Mouse (Mus musculus): ENCODE data around the gene Krtap28-10. TPM values are rescaled to one million over a fixed set of nuclear protein-coding genes. Genes with fewer than 3 reads are reported as not detected.

Gene Krtap28-10
- polyA plus RNA-seq, 1 experiment from 2014 or later, result not detected

DNA sequence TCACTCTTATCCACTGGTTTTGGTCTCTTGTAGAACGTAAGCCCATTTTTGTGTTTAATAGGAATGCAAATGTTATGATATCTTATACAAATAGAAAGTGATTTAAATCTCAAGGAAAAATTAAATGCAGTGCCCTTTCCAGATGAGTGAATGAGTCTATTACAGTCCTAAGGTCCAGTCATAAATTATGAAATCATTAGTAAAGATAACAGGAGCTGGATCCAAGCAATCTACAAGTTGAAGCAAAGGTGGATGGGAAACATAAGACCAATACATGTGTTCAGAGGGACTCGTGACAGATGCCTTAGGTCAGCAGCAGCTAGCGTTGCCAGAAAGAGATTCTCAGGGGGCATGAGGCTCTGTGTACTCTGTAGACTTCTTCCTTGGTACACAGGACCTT is 50.7 kb downstream of the Krtap28-10 start:
- DNase-seq (ENCODE audit: low spot score, missing footprints) (no peak), ATAC-seq (ENCODE audit: low FRiP score) (no peak)
- Histone ChIP-seq H3K4me2 (no peak overlapping the region), H3K4me3 (ENCODE audit: low read depth, low read length) (no peak overlapping the region), H3K4me1 (ENCODE audit: control insufficient read depth, insufficient read depth, low read length) (no peaks in the 10 kb centered on the region), H3K27me3 (ENCODE audit: control insufficient read depth, insufficient read depth, low read length) (no peaks in the 10 kb centered on the region), H3K36me3 (ENCODE audit: control insufficient read depth, insufficient read depth, low read length) (no peaks in the 10 kb centered on the region), H3K27ac (ENCODE audit: low read depth, low read length) (no peak overlapping the region), H3K9ac (ENCODE audit: low read length) (no peak overlapping the region), H3K9me3 (ENCODE audit: control insufficient read depth, low read length) (no peaks in the 10 kb centered on the region)
- WGBS, result 92% methylated on average over 3 of the region's 3 CpGs

Other genes with a start within 250 kb of the Krtap28-10 start
- gene Agfg1, start 203.0 kb downstream of the Krtap28-10 start, polyA plus RNA-seq (2014; fragmentation: Nextera tagmentation; extraction: Ambion mirVana), result 48.7 and 49.3 TPM in 2 replicates
- 0.23 TPM in 1 of 2 replicates, not detected in the other for gene A030005L19Rik, start 129.2 kb downstream of the Krtap28-10 start, polyA plus RNA-seq (2014; fragmentation: Nextera tagmentation; extraction: Ambion mirVana)
- not detected in 2 replicates for gene A030014E15Rik, start 117.6 kb downstream of the Krtap28-10 start, polyA plus RNA-seq (2014; fragmentation: Nextera tagmentation; extraction: Ambion mirVana)
- not detected in 2 replicates for gene Gm6217, start 111.1 kb downstream of the Krtap28-10 start, polyA plus RNA-seq (2014; fragmentation: Nextera tagmentation; extraction: Ambion mirVana)
- not detected in 2 replicates for gene A030003K21Rik, start 99.1 kb downstream of the Krtap28-10 start, polyA plus RNA-seq (2014; fragmentation: Nextera tagmentation; extraction: Ambion mirVana)
- not detected in 2 replicates for gene Gm7544, start 86.5 kb downstream of the Krtap28-10 start, polyA plus RNA-seq (2014; fragmentation: Nextera tagmentation; extraction: Ambion mirVana)
- gene Gm47955, start 82.2 kb downstream of the Krtap28-10 start, polyA plus RNA-seq (2014; fragmentation: Nextera tagmentation; extraction: Ambion mirVana), result not detected in 2 replicates
- gene Gm47959, start 41.9 kb downstream of the Krtap28-10 start, polyA plus RNA-seq (2014; fragmentation: Nextera tagmentation; extraction: Ambion mirVana), result not detected in 2 replicates
- gene Slc19a3, start 4.0 kb downstream of the Krtap28-10 start, polyA plus RNA-seq (2014; fragmentation: Nextera tagmentation; extraction: Ambion mirVana), result 0.33 and 0.83 TPM in 2 replicates
- gene Gm47969, start 2.5 kb upstream of the Krtap28-10 start, polyA plus RNA-seq (2014; fragmentation: Nextera tagmentation; extraction: Ambion mirVana), result not detected in 2 replicates
- not detected in 2 replicates for gene A030005K14Rik, start 16.9 kb upstream of the Krtap28-10 start, polyA plus RNA-seq (2014; fragmentation: Nextera tagmentation; extraction: Ambion mirVana)
- not detected in 2 replicates for gene Krtap28-13, start 18.4 kb upstream of the Krtap28-10 start, polyA plus RNA-seq (2014; fragmentation: Nextera tagmentation; extraction: Ambion mirVana)
- not detected in 2 replicates for gene Ccl20, start 74.3 kb upstream of the Krtap28-10 start, polyA plus RNA-seq (2014; fragmentation: Nextera tagmentation; extraction: Ambion mirVana)
- gene Daw1, start 117.3 kb upstream of the Krtap28-10 start, polyA plus RNA-seq (2014; fragmentation: Nextera tagmentation; extraction: Ambion mirVana), result 0.40 TPM in 1 of 2 replicates, not detected in the other